Mouse (Mus musculus) heart, postnatal 0 days (tissue): ENCODE measurements at regions not wholly inside any gene's neighbourhood (a gene's known extent, or its start where the extent isn't known, plus 50 kb on each side); places are given as distances from the start of the nearest gene placed in this dataset.

Experiments used
- CTCF ChIP-seq: IDR thresholded peaks from 2 replicates; pipeline ENCODE4 v1.5.1; 2016; ENCODE audit warnings: antibody characterized with exemption, control low read depth, low read depth
- EP300 ChIP-seq: IDR thresholded peaks from 2 replicates; pipeline ENCODE4 v1.6.1; 2016; ENCODE audit warnings: antibody characterized with exemption, low read depth

DNA sequence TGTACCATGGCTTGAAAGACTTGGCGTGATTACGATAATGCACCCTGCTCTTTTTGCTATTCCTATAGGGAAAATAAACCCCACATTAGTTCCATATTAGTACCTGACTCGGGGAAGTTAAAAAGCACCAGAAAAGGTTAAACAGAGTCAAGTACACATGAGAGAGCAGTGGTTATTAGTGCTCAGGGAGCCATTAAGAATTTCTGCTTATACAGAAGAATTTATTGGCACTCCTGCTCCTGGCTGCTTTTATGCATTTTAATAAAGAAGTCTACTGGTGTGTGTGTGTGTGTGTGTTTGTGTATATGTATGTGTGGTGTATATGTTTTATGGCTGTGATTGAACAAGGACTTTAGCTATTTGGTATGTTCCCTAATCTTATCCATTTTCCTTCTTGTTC is 111.5 kb upstream of the Psmd7 start:
- TF ChIP-seq CTCF (no peak), EP300 (no peak)
